Mouse (Mus musculus) MEL (cell line): ENCODE results near the gene Tnfrsf23.

ENCODE experiments used
- CHD2 ChIP-seq: IDR thresholded peaks from 2 replicates; pipeline ENCODE4 v1.6.1; 2011; ENCODE audit warnings: low read length, improper control_type of control experiment
- CTCF ChIP-seq, 3 experiments: IDR thresholded peaks in 2 of 3; conservative IDR thresholded peaks in 1 of 3; 2 replicates each; pipeline ENCODE4 v1.5.1; 2011 to 2012; ENCODE audit warnings: low read length in 3 of 3, low read depth in 2 of 3, mild to moderate bottlenecking in 2 of 3, improper control_type of control experiment in 1 of 3, inconsistent platforms in 1 of 3, mixed read lengths in 1 of 3, moderate library complexity in 1 of 3; ENCODE audit not compliant: control insufficient read depth in 1 of 3, insufficient read depth in 1 of 3, poor library complexity in 1 of 3, severe bottlenecking in 1 of 3
- EP300 ChIP-seq, 2 experiments: IDR thresholded peaks; 2 replicates each; pipeline ENCODE4 v1.6.1; 2011; ENCODE audit warnings: improper control_type of control experiment in 2 of 2, low read length in 2 of 2, low read depth in 1 of 2, mild to moderate bottlenecking in 1 of 2
- GATA1 ChIP-seq: IDR thresholded peaks from 2 replicates; pipeline ENCODE4 v1.6.1; 2011; ENCODE audit warnings: low read depth, low read length, improper control_type of control experiment
- KAT2A ChIP-seq: conservative IDR thresholded peaks from 2 replicates; pipeline ENCODE4 v1.6.1; 2012; ENCODE audit warnings: low read depth, low read length, improper control_type of control experiment, inconsistent platforms
- MYB ChIP-seq: IDR thresholded peaks from 2 replicates; pipeline ENCODE4 v1.6.1; 2011; ENCODE audit warnings: mild to moderate bottlenecking, low read depth, low read length, improper control_type of control experiment
- MYC ChIP-seq: IDR thresholded peaks from 2 replicates; pipeline ENCODE4 v1.6.1; 2011; ENCODE audit warnings: low read depth, mild to moderate bottlenecking, low read length, improper control_type of control experiment, moderate library complexity
- NRF1 ChIP-seq: IDR thresholded peaks from 2 replicates; pipeline ENCODE4 v1.6.1; 2014; ENCODE audit warnings: low read depth, mild to moderate bottlenecking, inconsistent platforms, low read length, improper control_type of control experiment, moderate library complexity; ENCODE audit not compliant: poor library complexity, insufficient read depth, severe bottlenecking
- POLR2A ChIP-seq, 2 experiments: IDR thresholded peaks; 2 replicates each; pipeline ENCODE4 v1.6.1; 2011 to 2012; ENCODE audit warnings: low read length in 2 of 2, mild to moderate bottlenecking in 2 of 2, control low read depth in 1 of 2, improper control_type of control experiment in 1 of 2, low read depth in 1 of 2, moderate library complexity in 1 of 2; ENCODE audit not compliant: control insufficient read depth in 1 of 2, insufficient read depth in 1 of 2, poor library complexity in 1 of 2
- POLR2AphosphoS2 ChIP-seq: IDR thresholded peaks from 2 replicates; pipeline ENCODE4 v1.6.1; 2011; ENCODE audit warnings: low read length, improper control_type of control experiment
- RAD21 ChIP-seq: IDR thresholded peaks from 2 replicates; pipeline ENCODE4 v1.6.1; 2011; ENCODE audit warnings: mild to moderate bottlenecking, low read depth, low read length, improper control_type of control experiment
- TBP ChIP-seq: IDR thresholded peaks from 2 replicates; pipeline ENCODE4 v1.8.0; 2011; ENCODE audit warnings: low read depth, low read length, improper control_type of control experiment

GRCm38 (mm10) chr7:143636674-143637073, 49.0 kb downstream of the Tnfrsf23 start:
- TF ChIP-seq NRF1 (no peak), EP300 (IDR thresholded peaks at IDR 0.05; ENCODE audit: low read depth in 1 of 2, low read length in 2 of 2) (no peak), POLR2AphosphoS2 (no peak), KAT2A (no peak), CHD2 (no peak), MYC (no peak), CTCF (IDR thresholded peaks at IDR 0.05 in 2 of 3, conservative IDR thresholded peaks at IDR 0.05 in 1 of 3; ENCODE audit: control insufficient read depth in 1 of 3, insufficient read depth in 1 of 3, low read depth in 2 of 3, low read length in 3 of 3, poor library complexity in 1 of 3, severe bottlenecking in 1 of 3) (no peak), MYB (no peak), GATA1 (no peak), RAD21 (no peak), POLR2A (IDR thresholded peaks at IDR 0.05; ENCODE audit: control insufficient read depth in 1 of 2, insufficient read depth in 1 of 2, low read depth in 1 of 2, low read length in 2 of 2, poor library complexity in 1 of 2) (no peak), TBP (no peak)
